Mouse (Mus musculus) limb, embryonic 14.5 days (tissue): ENCODE results near the gene Il9. TPM values are rescaled to one million over a fixed set of nuclear protein-coding genes. Genes with fewer than 3 reads are reported as not detected.

Source experiments
- ATAC-seq: fragments of 200-750 bp; cut with Nextera tagmentation; 2 replicates; pipeline ENCODE4 v1.8.0; 2017; ENCODE audit warnings: low read depth, moderate number of reproducible peaks, moderate TSS enrichment; ENCODE audit not compliant: low FRiP score
- DNase-seq: peaks from one replicate; pipeline ENCODE4 v3.0.0-alpha.2; 2015; ENCODE audit warnings: low spot score
- H3K27ac ChIP-seq: fragments of 300-500 bp; sonication (generic); replicated peaks from 2 replicates; pipeline ENCODE4 v1.5.1; 2014; ENCODE audit warnings: low read depth, mild to moderate bottlenecking, low read length, moderate library complexity, mixed read lengths
- H3K27me3 ChIP-seq: fragments of 300-500 bp; sonication (generic); 2 replicates; pipeline ENCODE4 v1.6.1; 2014; ENCODE audit warnings: low read length, mixed read lengths; ENCODE audit not compliant: control insufficient read depth, insufficient read depth
- H3K36me3 ChIP-seq: fragments of 300-500 bp; sonication (generic); 2 replicates; pipeline ENCODE4 v1.6.1; 2014; ENCODE audit warnings: mild to moderate bottlenecking, low read length, moderate library complexity, mixed read lengths; ENCODE audit not compliant: control insufficient read depth, insufficient read depth
- H3K4me1 ChIP-seq: fragments of 300-500 bp; sonication (generic); 2 replicates; pipeline ENCODE4 v1.6.1; 2014; ENCODE audit warnings: antibody characterized with exemption, low read length, mixed read lengths; ENCODE audit not compliant: control insufficient read depth, insufficient read depth
- H3K4me2 ChIP-seq: fragments of 300-500 bp; sonication (generic); replicated peaks from 2 replicates; pipeline ENCODE4 v1.6.1; 2014; ENCODE audit warnings: low read depth, mild to moderate bottlenecking, low read length, moderate library complexity; ENCODE audit not compliant: severe bottlenecking
- H3K4me3 ChIP-seq: fragments of 300-500 bp; sonication (generic); replicated peaks from 2 replicates; pipeline ENCODE4 v1.5.1; 2014; ENCODE audit warnings: low read length
- H3K9ac ChIP-seq: fragments of 300-500 bp; sonication (generic); 2 replicates; pipeline ENCODE4 v1.6.1; 2014; ENCODE audit warnings: mild to moderate bottlenecking, low read depth, low read length, moderate library complexity; ENCODE audit not compliant: severe bottlenecking
- H3K9me3 ChIP-seq: fragments of 300-500 bp; sonication (generic); 2 replicates; pipeline ENCODE4 v1.6.1; 2016; ENCODE audit warnings: low read length; ENCODE audit not compliant: control insufficient read depth
- POLR2A ChIP-seq: fragments of 200-500 bp; IDR thresholded peaks from 2 replicates; pipeline ENCODE4 v1.8.0; 2012; ENCODE audit warnings: inconsistent platforms, mild to moderate bottlenecking, moderate library complexity, borderline replicate concordance; ENCODE audit not compliant: insufficient read depth, insufficient read length; ENCODE audit errors: extremely low read depth
- WGBS: fragments of 180-500 bp; shearing (Covaris S2); extraction: QIAGEN DNeasy Blood & Tissue Kit; methylation state at CpG from one replicate; pipeline ENCODE4 v1.1.7; 2014; 5-methylcytosine and 5-hydroxymethylcytosine counted together
- polyA plus RNA-seq, 2 experiments: library from polyadenylated mRNA; depleted of rRNA in 1 of 2; stranded (reverse) in 1 of 2; unstranded in 1 of 2; fragments of >200 nt; fragmentation: Nextera tagmentation in 1 of 2; extraction: Ambion mirVana in 1 of 2; gene quantifications; 2 replicates each; pipeline versions ENCODE4 v1.2.1 to v1.2.3; 2012 to 2014

Gene Il9
- polyA plus RNA-seq, 2 experiments, result not detected

- no peak overlapping the region for H3K9ac ChIP-seq
- no peak overlapping the region for H3K27ac ChIP-seq
- ATAC-seq (no peak), DNase-seq (no peak)
- no peak overlapping the region for H3K4me3 ChIP-seq
- H3K9me3 ChIP-seq, result no peaks in the 10 kb centered on the region
- H3K27me3 ChIP-seq, result peaks cover 25% of the 10 kb centered on the region
- no peaks in the 10 kb centered on the region for H3K4me1 ChIP-seq
- no peaks in the 10 kb centered on the region for H3K36me3 ChIP-seq
- WGBS, result 71% methylated on average over 7 of the region's 7 CpGs
- no peak for TF ChIP-seq POLR2A
- no peak overlapping the region for H3K4me2 ChIP-seq
Observed at GRCm38 (mm10) chr13:56443411-56443810, 38.6 kb downstream of the Il9 start.

- 2% methylated on average over 51 of the region's 51 CpGs for WGBS
- no peak for ATAC-seq
- H3K9me3 ChIP-seq, result no peaks in the 10 kb centered on the region
- peak within 1 kb of the TSS; percentile 38 for H3K4me3 ChIP-seq
- no peak within 1 kb of the TSS for H3K27ac ChIP-seq
- H3K4me2 ChIP-seq, result peak within 1 kb of the TSS; percentile 71
- no peaks in the 10 kb centered on the region for H3K36me3 ChIP-seq
- DNase-seq, result peak; percentile 59
- no peaks in the 10 kb centered on the region for H3K4me1 ChIP-seq
- no peak for TF ChIP-seq POLR2A
- H3K9ac ChIP-seq, result peak within 1 kb of the TSS; percentile 25
- peaks cover 44% of the 10 kb centered on the region for H3K27me3 ChIP-seq
Observed at GRCm38 (mm10) chr13:56438211-56439075, 43.6 kb downstream of the Il9 start, which contains the start of gene Slc25a48. Gene Slc25a48 (plus strand): TSS chr13:56438355.

- Histone ChIP-seq H3K9me3 (no peaks in the 10 kb centered on the region), H3K9ac (no peak overlapping the region), H3K27me3 (peaks cover 41% of the 10 kb centered on the region), H3K27ac (no peak overlapping the region), H3K4me1 (no peaks in the 10 kb centered on the region), H3K4me3 (no peak overlapping the region), H3K36me3 (no peaks in the 10 kb centered on the region), H3K4me2 (no peak overlapping the region)
- ATAC-seq (no peak), DNase-seq (no peak)
- no peak for TF ChIP-seq POLR2A
- 57% methylated on average over 10 of the region's 10 CpGs for WGBS
Observed at GRCm38 (mm10) chr13:56435615-56436287, 46.3 kb downstream of the Il9 start.

- no peak for TF ChIP-seq POLR2A
- DNase-seq (no peak), ATAC-seq (no peak)
- Histone ChIP-seq H3K9ac (no peak overlapping the region), H3K4me3 (no peak overlapping the region), H3K4me2 (no peak overlapping the region), H3K27me3 (peaks cover 27% of the 10 kb centered on the region), H3K9me3 (no peaks in the 10 kb centered on the region), H3K27ac (no peak overlapping the region), H3K4me1 (no peaks in the 10 kb centered on the region), H3K36me3 (no peaks in the 10 kb centered on the region)
- WGBS, result 81% methylated on average over 9 of the region's 9 CpGs
Observed at GRCm38 (mm10) chr13:56434311-56434751, 47.7 kb downstream of the Il9 start.

- WGBS, result 12% methylated on average over 10 of the region's 10 CpGs
- Histone ChIP-seq H3K27me3 (peaks cover 19% of the 10 kb centered on the region), H3K36me3 (no peaks in the 10 kb centered on the region), H3K9ac (no peak overlapping the region), H3K9me3 (no peaks in the 10 kb centered on the region), H3K4me3 (no peak overlapping the region), H3K4me1 (no peaks in the 10 kb centered on the region), H3K27ac (no peak overlapping the region), H3K4me2 (no peak overlapping the region)
- TF ChIP-seq POLR2A, result no peak
- no peak for ATAC-seq
- DNase-seq, result peak; percentile 79
Observed at GRCm38 (mm10) chr13:56433466-56433865, 48.6 kb downstream of the Il9 start.
